ENCODE assay signal across 26 mouse cellular contexts in genomic region chr2:106883390-106883789, GRCm38 (mm10).
A peak's percentile ranks its signal among the peaks of the same experiment; 100 is the strongest.
DNase-seq lines count a peak whose midpoint lies in the region; ATAC-seq lines count a peak whose summit lies in the region.
"Had no signal": no experiment of that assay in that cellular context is flagged by ENCODE, and none has a peak within 500 bp of the region (broad histone marks: within the 10 kb centered on the region; RNA-seq: fewer than 3 reads in every experiment).

No protein-coding gene starts in this region.

- no peaks in the 10 kb centered on the region for H3K27me3 ChIP-seq in intestine, embryonic 14.5 days (replicated peaks; ENCODE audit: control insufficient read depth, insufficient read depth, low read length)
- H3K27me3 ChIP-seq in intestine, embryonic 16.5 days (replicated peaks; ENCODE audit: control insufficient read depth, insufficient read depth, low read length) = no peaks in the 10 kb centered on the region
- H3K27me3 ChIP-seq in limb, embryonic 11.5 days (ENCODE audit: control insufficient read depth, insufficient read depth, low read length) = no peaks in the 10 kb centered on the region
- H3K27me3 ChIP-seq: CH12.LX; forebrain, embryonic 13.5 days; heart, embryonic 13.5 days; hindbrain, embryonic 15.5 days; Patski had no signal

- H3K36me3 ChIP-seq in intestine, embryonic 14.5 days (ENCODE audit: control insufficient read depth, insufficient read depth, low read length) = no peaks in the 10 kb centered on the region
- H3K36me3 ChIP-seq in intestine, embryonic 16.5 days (ENCODE audit: control insufficient read depth, insufficient read depth, low read length) = no peaks in the 10 kb centered on the region
- no peaks in the 10 kb centered on the region for H3K36me3 ChIP-seq in limb, embryonic 11.5 days (ENCODE audit: control insufficient read depth, insufficient read depth, low read length)
- H3K36me3 ChIP-seq: forebrain, embryonic 10.5 days; G1E; hindbrain, embryonic 15.5 days had no signal

- H3K4me3 ChIP-seq in intestine, embryonic 14.5 days (ENCODE audit: low read depth, low read length) = no peak overlapping the region; the same call in 1 of the 2 replicates
- no peak overlapping the region for H3K4me3 ChIP-seq in intestine, embryonic 16.5 days (ENCODE audit: low read length)
- H3K4me3 ChIP-seq in limb, embryonic 11.5 days (ENCODE audit: low read depth, low read length) = no peak overlapping the region
- H3K4me3 ChIP-seq: forebrain, embryonic 10.5 days; forebrain, embryonic 13.5 days; heart, embryonic 10.5 days; heart, embryonic 13.5 days; hindbrain, embryonic 15.5 days had no signal

- no peaks in the 10 kb centered on the region for H3K9me3 ChIP-seq in intestine, embryonic 14.5 days (ENCODE audit: control insufficient read depth, low read length)
- no peaks in the 10 kb centered on the region for H3K9me3 ChIP-seq in intestine, embryonic 16.5 days (ENCODE audit: control insufficient read depth, low read length)
- no peaks in the 10 kb centered on the region for H3K9me3 ChIP-seq in limb, embryonic 11.5 days (ENCODE audit: control insufficient read depth, low read length)
- H3K9me3 ChIP-seq: forebrain, embryonic 10.5 days; forebrain, embryonic 13.5 days; G1E; heart, embryonic 10.5 days; heart, embryonic 13.5 days; hindbrain, embryonic 15.5 days had no signal

- peak; percentile 27 for DNase-seq in heart, adult 11 months
- no peak for DNase-seq in heart, adult 9 months (ENCODE audit: low spot score in 2 of 2)
- no peak for DNase-seq in intestine, embryonic 14.5 days (ENCODE audit: low spot score)
- peak; percentile 20 for DNase-seq in limb, embryonic 11.5 days (ENCODE audit: low spot score)
- no peak for DNase-seq in cerebellum, adult 18-20 months
- no peak for DNase-seq in heart, adult 8-10 months (ENCODE audit: low spot score)
- DNase-seq: adrenal gland, postnatal 10 days; adrenal gland, postnatal 36 days; B cell, adult 2 months; cerebellum, adult 2 months; cerebellum, adult 9-11 months; cerebellum, postnatal 25 days; gastrocnemius, postnatal 10 days; gastrocnemius, postnatal 36 days; heart, postnatal 14 days; heart, postnatal 4 days had no signal

- H3K27ac ChIP-seq in intestine, embryonic 14.5 days (ENCODE audit: low read depth) = no peak overlapping the region; the same call in 1 of the 2 replicates
- H3K27ac ChIP-seq in intestine, embryonic 16.5 days (ENCODE audit: low read length) = no peak overlapping the region
- no peak overlapping the region for H3K27ac ChIP-seq in limb, embryonic 11.5 days (replicated peaks; ENCODE audit: low read depth, low read length)
- H3K27ac ChIP-seq: forebrain, embryonic 10.5 days; forebrain, embryonic 13.5 days; heart, embryonic 10.5 days; heart, embryonic 13.5 days; hindbrain, embryonic 15.5 days had no signal

- WGBS in intestine, embryonic 14.5 days = 41% methylated on average over 8 of the region's 8 CpGs
- 43% methylated on average over 8 of the region's 8 CpGs for WGBS in intestine, embryonic 16.5 days
- 58% methylated on average over 8 of the region's 8 CpGs for WGBS in limb, embryonic 11.5 days

- no peak overlapping the region for H3K4me2 ChIP-seq in intestine, embryonic 14.5 days (ENCODE audit: low read length)
- H3K4me2 ChIP-seq in intestine, embryonic 16.5 days (ENCODE audit: low read depth, low read length) = no peak overlapping the region
- no peak overlapping the region for H3K4me2 ChIP-seq in limb, embryonic 11.5 days (ENCODE audit: low read depth, severe bottlenecking)
- H3K4me2 ChIP-seq: forebrain, embryonic 13.5 days; heart, embryonic 13.5 days; hindbrain, embryonic 15.5 days had no signal

- no peak overlapping the region for H3K9ac ChIP-seq in intestine, embryonic 14.5 days (ENCODE audit: low read length)
- no peak overlapping the region for H3K9ac ChIP-seq in intestine, embryonic 16.5 days (ENCODE audit: low read depth, low read length)
- H3K9ac ChIP-seq in limb, embryonic 11.5 days (ENCODE audit: low read length) = no peak overlapping the region
- H3K9ac ChIP-seq: forebrain, embryonic 13.5 days; heart, embryonic 13.5 days; hindbrain, embryonic 15.5 days had no signal

- peak; percentile 80 for ATAC-seq in intestine, embryonic 14.5 days (replicated peaks; ENCODE audit: low FRiP score, low TSS enrichment, low read depth)
- ATAC-seq in intestine, embryonic 16.5 days = peak; percentile 94
- ATAC-seq in limb, embryonic 11.5 days (ENCODE audit: insufficient number of reproducible peaks, low FRiP score, low TSS enrichment, low read depth) = no peak
- ATAC-seq: forebrain, embryonic 13.5 days; forebrain, embryonic 16.5 days; Patski had no signal

- peaks cover 8% of the 10 kb centered on the region for H3K4me1 ChIP-seq in intestine, embryonic 14.5 days (replicated peaks; ENCODE audit: control insufficient read depth, insufficient read depth, low read length)
- H3K4me1 ChIP-seq in intestine, embryonic 16.5 days (ENCODE audit: control insufficient read depth, insufficient read depth, low read length) = 0 out of 2 replicates have a peak, but pooled peaks cover 2% of the 10 kb centered on the region
- H3K4me1 ChIP-seq in limb, embryonic 11.5 days (ENCODE audit: control insufficient read depth, insufficient read depth, low read length) = no peaks in the 10 kb centered on the region
- H3K4me1 ChIP-seq: forebrain, embryonic 10.5 days; forebrain, embryonic 13.5 days; heart, embryonic 10.5 days; hindbrain, embryonic 15.5 days had no signal

Comparison
In these comparisons a context has a peak if more than half of its experiments do, and no peak if none do; other contexts are left out.
1. DNase-seq: peak in heart, adult 11 months (single experiment) and limb, embryonic 11.5 days (single experiment); none in heart, adult 9 months (0 of 2), intestine, embryonic 14.5 days (single experiment), cerebellum, adult 18-20 months (0 of 2) and heart, adult 8-10 months (single experiment).